Mouse (Mus musculus): ENCODE measurements around the gene Lpin2.

DNA sequence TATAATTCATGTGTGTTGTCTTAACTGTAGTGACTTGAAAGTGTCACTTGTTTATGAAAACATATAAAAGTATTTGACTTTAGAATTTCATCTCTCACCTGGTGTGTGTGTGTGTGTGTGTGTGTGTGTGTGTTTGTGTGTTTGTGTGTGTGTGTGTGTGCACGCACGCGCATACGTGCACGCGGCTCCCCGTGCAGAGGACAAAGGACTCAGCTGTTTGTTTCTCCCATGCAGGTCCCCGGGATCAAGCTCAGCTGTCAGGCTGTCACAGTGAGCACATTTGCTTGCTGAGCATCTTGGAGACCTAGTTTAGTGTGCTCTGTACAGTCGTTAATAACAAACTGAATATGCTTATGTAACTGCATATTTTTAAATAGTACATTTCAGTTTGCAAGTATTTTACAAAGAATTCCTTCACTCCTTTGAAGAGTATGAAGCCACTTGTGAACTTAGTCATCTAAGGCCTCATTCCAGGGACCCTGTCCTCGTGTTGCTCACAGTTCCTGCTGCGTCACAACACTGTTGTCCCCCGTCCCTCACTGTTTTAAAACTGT, 51.8 kb downstream of the Lpin2 start:
- TF ChIP-seq CTCF (IDR thresholded peaks at IDR 0.05) (no peak), EP300 (IDR thresholded peaks at IDR 0.05) (no peak)

All from lung, postnatal 0 days (tissue).